Comparison of ENCODE assay signal across 8 mouse cellular contexts in the genomic region with DNA sequence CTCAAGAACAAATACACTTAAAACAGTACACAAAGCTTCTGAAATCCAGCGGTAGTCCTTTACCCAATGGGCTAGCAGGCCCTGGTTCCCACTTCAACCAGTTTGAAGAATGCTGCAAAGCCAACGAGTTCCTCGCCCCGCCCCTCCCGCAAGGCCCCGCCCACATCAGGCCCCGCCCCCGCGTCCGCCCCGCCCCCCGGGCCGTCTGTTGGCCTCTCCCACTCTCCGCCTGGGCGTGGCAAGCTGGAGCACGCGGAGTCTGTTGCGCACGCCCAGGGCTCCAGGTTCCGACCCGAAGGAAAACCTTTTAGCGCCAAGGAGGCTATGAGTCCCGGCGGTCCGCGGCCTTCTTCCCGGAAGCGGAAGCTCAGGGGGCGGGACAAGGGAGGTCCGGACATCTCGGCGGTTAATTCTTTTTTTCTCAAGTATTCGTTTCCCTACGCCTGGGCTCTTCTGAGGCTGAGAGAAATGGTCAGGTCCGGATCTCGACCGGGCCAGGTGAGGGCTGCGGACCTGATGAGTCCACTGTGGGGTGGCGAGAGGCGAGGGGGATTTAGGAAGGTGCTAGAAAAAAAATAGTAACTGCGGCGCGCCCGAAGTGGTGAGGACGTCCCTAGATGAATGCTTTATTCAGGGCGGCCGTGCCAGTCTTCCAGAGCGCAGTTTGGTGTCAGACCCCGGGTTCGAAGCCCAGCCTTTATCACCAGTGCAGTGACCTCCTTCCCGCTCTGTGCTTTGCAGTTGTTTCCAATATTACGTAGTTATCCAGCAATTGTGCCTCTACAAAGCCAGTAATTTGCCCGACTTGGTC. TPM values are rescaled to one million over a fixed set of nuclear protein-coding genes. Genes with fewer than 3 reads are reported as not detected.
DNase-seq lines count a peak whose midpoint lies in the region; ATAC-seq and TF ChIP-seq lines count a peak whose summit lies in the region.

Ccdc14 (plus strand) TSS at position 283 of the 811 bp plus-strand sequence.

- no peaks in the 10 kb centered on the region for H3K36me3 ChIP-seq in C2C12 (ENCODE audit: control insufficient read depth, insufficient read depth)
- H3K36me3 ChIP-seq in erythroblast, embryonic 14.5 days (ENCODE audit: control insufficient read depth): peaks cover 4% of the 10 kb centered on the region
- no peaks in the 10 kb centered on the region for H3K36me3 ChIP-seq in heart, embryonic 12.5 days
- H3K36me3 ChIP-seq in kidney, postnatal 0 days (ENCODE audit: insufficient read depth, low read length): no peaks in the 10 kb centered on the region
- no peaks in the 10 kb centered on the region; the same call in 1 of the 2 replicates for H3K36me3 ChIP-seq in liver, embryonic 11.5 days (ENCODE audit: control insufficient read depth, insufficient read depth, low read length)
- H3K36me3 ChIP-seq in stomach, embryonic 14.5 days (ENCODE audit: control insufficient read depth, insufficient read depth, low read length): peaks cover 3% of the 10 kb centered on the region; the same call in 1 of the 2 replicates

- peaks cover 16% of the 10 kb centered on the region for H3K4me1 ChIP-seq in erythroblast, embryonic 14.5 days (ENCODE audit: control insufficient read depth)
- peaks cover 5% of the 10 kb centered on the region for H3K4me1 ChIP-seq in heart, embryonic 12.5 days (replicated peaks)
- no peaks in the 10 kb centered on the region for H3K4me1 ChIP-seq in kidney, postnatal 0 days (replicated peaks; ENCODE audit: insufficient read depth, low read length)
- H3K4me1 ChIP-seq in liver, embryonic 11.5 days (replicated peaks; ENCODE audit: control insufficient read depth, insufficient read depth, low read length): peaks cover 6% of the 10 kb centered on the region
- H3K4me1 ChIP-seq in stomach, embryonic 14.5 days (ENCODE audit: control insufficient read depth, insufficient read depth, low read length): peaks cover 4% of the 10 kb centered on the region; the same call in 1 of the 2 replicates

- peak within 1 kb of the TSS; percentile 65 for H3K4me3 ChIP-seq in C2C12 (ENCODE audit: insufficient read depth, poor library complexity, severe bottlenecking)
- H3K4me3 ChIP-seq in erythroblast, embryonic 14.5 days (replicated peaks): peak within 1 kb of the TSS; percentile 74
- H3K4me3 ChIP-seq in heart, embryonic 12.5 days: peak within 1 kb of the TSS; percentile 73
- peak within 1 kb of the TSS; percentile 72 for H3K4me3 ChIP-seq in kidney, postnatal 0 days (replicated peaks; ENCODE audit: low read depth, low read length)
- peak within 1 kb of the TSS; percentile 69 for H3K4me3 ChIP-seq in liver, embryonic 11.5 days (ENCODE audit: low read depth, low read length)
- peak within 1 kb of the TSS; percentile 70 for H3K4me3 ChIP-seq in stomach, embryonic 14.5 days (ENCODE audit: low read depth, low read length)

- H3K4me2 ChIP-seq in heart, embryonic 12.5 days: peak within 1 kb of the TSS; percentile 82
- H3K4me2 ChIP-seq in kidney, postnatal 0 days (ENCODE audit: low read length): peak within 1 kb of the TSS; percentile 84
- H3K4me2 ChIP-seq in liver, embryonic 11.5 days: peak within 1 kb of the TSS; percentile 80
- H3K4me2 ChIP-seq in stomach, embryonic 14.5 days (replicated peaks; ENCODE audit: low read depth, low read length): peak within 1 kb of the TSS; percentile 77

- peak; percentile 93 for ATAC-seq in heart, embryonic 12.5 days (ENCODE audit: insufficient number of reproducible peaks, low FRiP score)
- ATAC-seq in kidney, postnatal 0 days (replicated peaks; ENCODE audit: low FRiP score, low read depth): peak; percentile 94
- peak; percentile 96 for ATAC-seq in liver, embryonic 11.5 days (replicated peaks; ENCODE audit: low FRiP score)
- peak; percentile 94 for ATAC-seq in stomach, embryonic 14.5 days (ENCODE audit: insufficient number of reproducible peaks, insufficient read depth, low FRiP score, low read depth)

- peak within 1 kb of the TSS; percentile 82 for H3K27ac ChIP-seq in heart, embryonic 12.5 days (ENCODE audit: poor library complexity, severe bottlenecking)
- H3K27ac ChIP-seq in kidney, postnatal 0 days: peak within 1 kb of the TSS; percentile 88
- peak within 1 kb of the TSS; percentile 81 for H3K27ac ChIP-seq in liver, embryonic 11.5 days (ENCODE audit: low read depth, low read length)
- H3K27ac ChIP-seq in stomach, embryonic 14.5 days (ENCODE audit: low read length): peak within 1 kb of the TSS; percentile 86

- WGBS in heart, embryonic 12.5 days: under 1% methylated on average over 53 of the region's 53 CpGs
- under 1% methylated on average over 53 of the region's 53 CpGs for WGBS in kidney, postnatal 0 days
- WGBS in liver, embryonic 11.5 days: 1% methylated on average over 53 of the region's 53 CpGs
- under 1% methylated on average over 53 of the region's 53 CpGs for WGBS in stomach, embryonic 14.5 days

- TF ChIP-seq CTCF in C2C12 (IDR thresholded peaks at IDR 0.05; ENCODE audit: control insufficient read depth, insufficient read depth, insufficient read length): no peak
- TF ChIP-seq CTCF in brain, embryonic 14.5 days (IDR thresholded peaks at IDR 0.05; ENCODE audit: borderline replicate concordance, extremely low read depth, insufficient read depth, insufficient read length): no peak
- TF ChIP-seq CTCF in kidney, postnatal 0 days (IDR thresholded peaks at IDR 0.05; ENCODE audit: low read depth): no peak

- peaks cover 24% of the 10 kb centered on the region for H3K79me2 ChIP-seq in C2C12 (ENCODE audit: control insufficient read depth, insufficient read depth)

- peak within 1 kb of the TSS; percentile 79 for H3K9ac ChIP-seq in heart, embryonic 12.5 days
- H3K9ac ChIP-seq in kidney, postnatal 0 days (ENCODE audit: low read depth, low read length): peak within 1 kb of the TSS; percentile 73
- peak within 1 kb of the TSS; percentile 80 for H3K9ac ChIP-seq in liver, embryonic 11.5 days (ENCODE audit: low read depth, low read length)
- H3K9ac ChIP-seq in stomach, embryonic 14.5 days (replicated peaks; ENCODE audit: low read depth, low read length): peak within 1 kb of the TSS; percentile 33

- no peaks in the 10 kb centered on the region for H3K9me3 ChIP-seq in erythroblast, embryonic 14.5 days (ENCODE audit: control insufficient read depth, low read length)
- no peaks in the 10 kb centered on the region for H3K9me3 ChIP-seq in heart, embryonic 12.5 days (replicated peaks)
- H3K9me3 ChIP-seq in kidney, postnatal 0 days (replicated peaks; ENCODE audit: low read length): no peaks in the 10 kb centered on the region
- H3K9me3 ChIP-seq in liver, embryonic 11.5 days (ENCODE audit: control insufficient read depth, low read length): no peaks in the 10 kb centered on the region
- H3K9me3 ChIP-seq in stomach, embryonic 14.5 days (ENCODE audit: control insufficient read depth, low read depth, low read length): no peaks in the 10 kb centered on the region

- DNase-seq in brain, embryonic 14.5 days (ENCODE audit: low read depth): peak; percentile 95
- peak; percentile 96 for DNase-seq in kidney, postnatal 0 days (ENCODE audit: low spot score)
- DNase-seq in liver, embryonic 11.5 days (ENCODE audit: low spot score): peak; percentile 87
- DNase-seq in naive thymus-derived CD4-positive, alpha-beta T cell, adult 2 months (ENCODE audit: low read depth): peak; percentile 91

- H3K27me3 ChIP-seq in C2C12 (ENCODE audit: control insufficient read depth, insufficient read depth, insufficient read length): peaks cover 3% of the 10 kb centered on the region
- H3K27me3 ChIP-seq in erythroblast, embryonic 14.5 days (ENCODE audit: control insufficient read depth): peaks cover 6% of the 10 kb centered on the region; the same call in 1 of the 2 replicates
- no peaks in the 10 kb centered on the region for H3K27me3 ChIP-seq in heart, embryonic 12.5 days (replicated peaks)
- no peaks in the 10 kb centered on the region for H3K27me3 ChIP-seq in kidney, postnatal 0 days (ENCODE audit: insufficient read depth, low read length)
- H3K27me3 ChIP-seq in liver, embryonic 11.5 days (replicated peaks; ENCODE audit: control insufficient read depth, insufficient read depth, low read length): no peaks in the 10 kb centered on the region
- H3K27me3 ChIP-seq in stomach, embryonic 14.5 days (ENCODE audit: control insufficient read depth, insufficient read depth, low read length): no peaks in the 10 kb centered on the region

- no peak for TF ChIP-seq POLR2A in brain, embryonic 14.5 days (IDR thresholded peaks at IDR 0.05; ENCODE audit: borderline replicate concordance, extremely low read depth, insufficient read depth, insufficient read length, poor library complexity, severe bottlenecking)

- H3K79me3 ChIP-seq in C2C12 (ENCODE audit: low read depth): peaks cover 2% of the 10 kb centered on the region

- peak within 1 kb of the TSS; percentile 62 for H3ac ChIP-seq in C2C12 (ENCODE audit: control insufficient read depth, insufficient read length, low read depth)

TF ChIP-seq in C2C12, 6 proteins besides CTCF, POLR2A, EP300 and RAD21:
- no peak for TF ChIP-seq MYOD1 (IDR thresholded peaks at IDR 0.05; ENCODE audit: control insufficient read depth, insufficient read length, low read depth)
- TF ChIP-seq FOSL1 (IDR thresholded peaks at IDR 0.05; ENCODE audit: insufficient read depth, low read length, poor library complexity, severe bottlenecking): no peak

RNA-seq across cellular contexts. Expression of gene Ccdc14, which starts in this region (rescaled TPM):
- 2.1 TPM for polyA plus RNA-seq in C2C12 (2012; fragmentation: generic; extraction: Trizol)
- polyA plus RNA-seq in brain, embryonic 14.5 days (2012; rRNA removed): 7.1 and 7.9 TPM in 2 replicates
- 0.01 and 0.02 TPM in 2 replicates for polyA plus RNA-seq in erythroblast, embryonic 14.5 days (2012)
- polyA plus RNA-seq in heart, embryonic 12.5 days (2016; fragmentation: Nextera tagmentation; extraction: Ambion mirVana): 7.0 and 8.5 TPM in 2 replicates
- polyA plus RNA-seq in kidney, postnatal 0 days (2015; fragmentation: Nextera tagmentation; extraction: Ambion mirVana): 4.0 and 4.4 TPM in 2 replicates
- polyA plus RNA-seq in liver, embryonic 11.5 days (2014; fragmentation: Nextera tagmentation; extraction: Ambion mirVana): 8.1 and 8.5 TPM in 2 replicates
- 8.1 and 8.5 TPM in 2 replicates for polyA plus RNA-seq in stomach, embryonic 14.5 days (2014; fragmentation: Nextera tagmentation; extraction: Ambion mirVana)

Comparison
In these comparisons a context has a peak if more than half of its experiments do, and no peak if none do; other contexts are left out.
1. Peak in every context shown above with its lines: DNase-seq, ATAC-seq, H3K4me3 ChIP-seq and H3K27ac ChIP-seq.